Comparison of ENCODE assay signal across 30 mouse cellular contexts in genomic region chr14:22728611-22729223, GRCm38 (mm10).
DNase-seq lines count a peak whose midpoint lies in the region; ATAC-seq lines count a peak whose summit lies in the region.
"Had no signal": no experiment of that assay in that cellular context is flagged by ENCODE, and none has a peak within 500 bp of the region (broad histone marks: within the 10 kb centered on the region; RNA-seq: fewer than 3 reads in every experiment).

No protein-coding gene starts in this region.

- H3K4me1 ChIP-seq in midbrain, embryonic 14.5 days (ENCODE audit: control insufficient read depth, insufficient read depth, low read length): no peaks in the 10 kb centered on the region
- no peaks in the 10 kb centered on the region for H3K4me1 ChIP-seq in kidney, embryonic 16.5 days (ENCODE audit: insufficient read depth, low read length)
- H3K4me1 ChIP-seq: embryonic facial prominence, embryonic 13.5 days; heart, embryonic 10.5 days; heart, embryonic 15.5 days; hindbrain, embryonic 13.5 days; liver, embryonic 15.5 days; midbrain, embryonic 10.5 days; neural tube, embryonic 12.5 days had no signal

- H3K27me3 ChIP-seq in midbrain, embryonic 14.5 days (ENCODE audit: control insufficient read depth, insufficient read depth, low read length): no peaks in the 10 kb centered on the region
- H3K27me3 ChIP-seq in kidney, embryonic 16.5 days (ENCODE audit: insufficient read depth, low read length): no peaks in the 10 kb centered on the region
- H3K27me3 ChIP-seq: embryonic facial prominence, embryonic 13.5 days; heart, embryonic 15.5 days; hindbrain, embryonic 13.5 days; liver, embryonic 15.5 days; neural tube, embryonic 12.5 days had no signal

- H3K36me3 ChIP-seq in midbrain, embryonic 14.5 days (ENCODE audit: control insufficient read depth, insufficient read depth, low read length): no peaks in the 10 kb centered on the region
- H3K36me3 ChIP-seq in kidney, embryonic 16.5 days (ENCODE audit: insufficient read depth, low read length): no peaks in the 10 kb centered on the region
- H3K36me3 ChIP-seq: embryonic facial prominence, embryonic 13.5 days; heart, embryonic 10.5 days; heart, embryonic 15.5 days; hindbrain, embryonic 13.5 days; limb, embryonic 12.5 days; liver, embryonic 15.5 days; midbrain, embryonic 10.5 days; neural tube, embryonic 12.5 days had no signal

- DNase-seq in frontal cortex, postnatal 14 days (ENCODE audit: low spot score in 2 of 2): no peak
- DNase-seq in right cerebral cortex, adult 2 months (ENCODE audit: low spot score in 2 of 2): peak; percentile 7 to 11
- DNase-seq in right cerebral cortex, adult 18-20 months: no peak
- DNase-seq in layer of hippocampus, adult 9-11 months: peak; percentile 39
- DNase-seq in midbrain, embryonic 14.5 days: no peak
- DNase-seq: adrenal gland, postnatal 14 days; cerebellum, adult 18-20 months; cerebellum, postnatal 10 days; gastrocnemius, postnatal 25 days; heart, adult 11 months; heart, postnatal 36 days; kidney, adult 9 months; kidney, postnatal 14 days; lung, embryonic 14.5 days; lung, postnatal 14 days; right cerebral cortex, postnatal 14 days; thymus, postnatal 4 days had no signal

- no peak overlapping the region for H3K9ac ChIP-seq in midbrain, embryonic 14.5 days (replicated peaks; ENCODE audit: low read length)
- no peak overlapping the region for H3K9ac ChIP-seq in kidney, embryonic 16.5 days (replicated peaks; ENCODE audit: low read length)
- H3K9ac ChIP-seq: embryonic facial prominence, embryonic 13.5 days; heart, embryonic 15.5 days; hindbrain, embryonic 13.5 days; limb, embryonic 12.5 days; liver, embryonic 15.5 days; lung, embryonic 14.5 days; neural tube, embryonic 12.5 days had no signal

- no peak overlapping the region for H3K27ac ChIP-seq in midbrain, embryonic 14.5 days (replicated peaks; ENCODE audit: low read depth, low read length)
- H3K27ac ChIP-seq in kidney, embryonic 16.5 days (ENCODE audit: low read length): no peak overlapping the region
- H3K27ac ChIP-seq: embryonic facial prominence, embryonic 13.5 days; heart, embryonic 10.5 days; heart, embryonic 15.5 days; hindbrain, embryonic 13.5 days; limb, embryonic 12.5 days; liver, embryonic 15.5 days; midbrain, embryonic 10.5 days; neural tube, embryonic 12.5 days had no signal

- no peak overlapping the region for H3K4me3 ChIP-seq in midbrain, embryonic 14.5 days (replicated peaks; ENCODE audit: low read depth, low read length)
- no peak overlapping the region for H3K4me3 ChIP-seq in kidney, embryonic 16.5 days (ENCODE audit: low read length)
- H3K4me3 ChIP-seq: embryonic facial prominence, embryonic 13.5 days; heart, embryonic 10.5 days; heart, embryonic 15.5 days; hindbrain, embryonic 13.5 days; limb, embryonic 12.5 days; liver, embryonic 15.5 days; midbrain, embryonic 10.5 days; neural tube, embryonic 12.5 days had no signal

- WGBS in midbrain, embryonic 14.5 days: 75% methylated on average over 8 of the region's 8 CpGs
- 78% methylated on average over 8 of the region's 8 CpGs for WGBS in kidney, embryonic 16.5 days

- H3K9me3 ChIP-seq in midbrain, embryonic 14.5 days (ENCODE audit: control insufficient read depth, low read length): no peaks in the 10 kb centered on the region
- no peaks in the 10 kb centered on the region for H3K9me3 ChIP-seq in kidney, embryonic 16.5 days (ENCODE audit: low read length)
- H3K9me3 ChIP-seq: embryonic facial prominence, embryonic 13.5 days; heart, embryonic 10.5 days; heart, embryonic 15.5 days; hindbrain, embryonic 13.5 days; limb, embryonic 12.5 days; liver, embryonic 15.5 days; midbrain, embryonic 10.5 days; neural tube, embryonic 12.5 days had no signal

- no peak overlapping the region for H3K4me2 ChIP-seq in midbrain, embryonic 14.5 days (ENCODE audit: low read length)
- H3K4me2 ChIP-seq in kidney, embryonic 16.5 days (replicated peaks; ENCODE audit: low read depth, low read length): no peak overlapping the region
- H3K4me2 ChIP-seq: embryonic facial prominence, embryonic 13.5 days; heart, embryonic 15.5 days; hindbrain, embryonic 13.5 days; limb, embryonic 12.5 days; liver, embryonic 15.5 days; lung, embryonic 14.5 days; neural tube, embryonic 12.5 days had no signal

- peak; percentile 72 for ATAC-seq in frontal cortex, adult (ENCODE audit: low TSS enrichment)
- ATAC-seq in midbrain, embryonic 14.5 days (ENCODE audit: low FRiP score, low TSS enrichment): no peak
- no peak for ATAC-seq in kidney, embryonic 16.5 days (ENCODE audit: low FRiP score, low TSS enrichment)
- ATAC-seq: CD4-positive, CD25-positive, alpha-beta regulatory T cell, adult 4 months; intestine, embryonic 16.5 days; midbrain, embryonic 16.5 days had no signal

Comparison
In these comparisons a context has a peak if more than half of its experiments do, and no peak if none do; other contexts are left out.
1. DNase-seq: peak in right cerebral cortex, adult 2 months (2 of 2) and layer of hippocampus, adult 9-11 months (single experiment); none in frontal cortex, postnatal 14 days (0 of 2), right cerebral cortex, adult 18-20 months (single experiment) and midbrain, embryonic 14.5 days (single experiment).